22 mouse cellular contexts compared by ENCODE assay signal in the genomic region with DNA sequence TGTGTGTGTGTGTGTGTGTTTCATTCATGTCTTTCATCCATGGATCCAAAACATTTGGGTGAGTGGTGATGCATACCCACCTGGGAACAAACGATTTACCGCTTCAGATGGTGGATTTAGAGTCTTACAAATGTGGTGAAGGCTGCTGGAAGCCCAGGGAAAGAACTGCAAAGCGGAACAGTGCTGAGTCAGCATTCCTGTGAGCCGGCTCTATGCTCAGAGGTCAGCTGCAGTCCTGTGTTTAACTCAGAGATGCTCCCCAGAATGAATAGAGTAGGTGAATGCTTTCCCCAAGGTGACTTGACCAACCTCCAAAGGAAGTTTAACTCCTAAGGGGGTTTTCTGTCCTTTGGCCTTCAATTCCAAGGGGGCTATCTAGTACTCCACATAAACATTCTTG. TPM values are rescaled to one million over a fixed set of nuclear protein-coding genes. Genes with fewer than 3 reads are reported as not detected.
A peak's percentile ranks its signal among the peaks of the same experiment; 100 is the strongest.
DNase-seq lines count a peak whose midpoint lies in the region; ATAC-seq and TF ChIP-seq lines count a peak whose summit lies in the region.
"Had no signal": no experiment of that assay in that cellular context is flagged by ENCODE, and none has a peak within 500 bp of the region (broad histone marks: within the 10 kb centered on the region; RNA-seq: fewer than 3 reads in every experiment).

No protein-coding gene starts in this region.

- peaks cover 5% of the 10 kb centered on the region for H3K9me3 ChIP-seq in CH12.LX (replicated peaks; ENCODE audit: low read length)
- H3K9me3 ChIP-seq in ES-E14 (ENCODE audit: control insufficient read depth, insufficient read depth, low read depth, low read length), result no peaks in the 10 kb centered on the region
- H3K9me3 ChIP-seq in hindbrain, embryonic 10.5 days, result no peaks in the 10 kb centered on the region
- H3K9me3 ChIP-seq: embryonic facial prominence, embryonic 12.5 days; forebrain, embryonic 13.5 days; forebrain, embryonic 15.5 days had no signal

- intact Hi-C loops in heart, postnatal 36 days (cut with DNase I), result no loop called here

- TF ChIP-seq RAD21 in CH12.LX (IDR thresholded peaks at IDR 0.05; ENCODE audit: low read depth, low read length), result no peak

- 77% methylated on average over 4 of the region's 4 CpGs for WGBS in hindbrain, embryonic 10.5 days

- dilution Hi-C loops in CH12.LX (cut with MboI; ENCODE audit: extremely low pct_ligation_motif_present, extremely low pct_unique_long_range_greater_than_20kb, low sequenced_read_pairs), result no loop called here

- no peaks in the 10 kb centered on the region for H3K79me2 ChIP-seq in CH12.LX (replicated peaks; ENCODE audit: control insufficient read depth, extremely low read depth, insufficient read depth, poor library complexity, severe bottlenecking)

- ATAC-seq in Patski, result no peak
- ATAC-seq: CD4-positive, CD25-positive, alpha-beta regulatory T cell, adult 4 months; forebrain, embryonic 13.5 days; forebrain, embryonic 15.5 days; forebrain, postnatal 0 days had no signal

- DNase-seq in CH12.LX (ENCODE audit: extremely low read depth), result no peak
- no peak for DNase-seq in ES-E14 (ENCODE audit: low read depth, low spot score)
- peak; percentile 17 for DNase-seq in Patski (ENCODE audit: low read depth, low spot score)
- DNase-seq in ZHBTc4 (ENCODE audit: low read depth, low spot score), result peak; percentile 36
- DNase-seq in hindbrain, embryonic 10.5 days (ENCODE audit: low spot score), result no peak
- DNase-seq in heart, postnatal 36 days, result no peak
- no peak for DNase-seq in embryo, embryonic 9.5 days (ENCODE audit: extremely low spot score)
- no peak for DNase-seq in heart, adult 11 months
- DNase-seq: adrenal gland, adult 8-10 months; adrenal gland, postnatal 14 days; adrenal gland, postnatal 36 days; B cell, adult 2 months; cerebellum, adult 11-12 months; cerebellum, adult 2 months; cerebellum, adult 9-10 months; cerebellum, postnatal 10 days; cerebellum, postnatal 25 days; forebrain, postnatal 0 days had no signal

- no peak for TF ChIP-seq POLR2A in CH12.LX (IDR thresholded peaks at IDR 0.05; ENCODE audit: low read depth, low read length)

- no peaks in the 10 kb centered on the region for H3K36me3 ChIP-seq in CH12.LX (replicated peaks in 1 of 2; ENCODE audit: control insufficient read depth in 1 of 2, insufficient read depth in 1 of 2, low read length in 1 of 2)
- no peaks in the 10 kb centered on the region for H3K36me3 ChIP-seq in ES-E14 (ENCODE audit: control insufficient read depth, insufficient read depth, low read length, poor library complexity, severe bottlenecking)
- H3K36me3 ChIP-seq in hindbrain, embryonic 10.5 days, result no peaks in the 10 kb centered on the region
- H3K36me3 ChIP-seq: embryonic facial prominence, embryonic 12.5 days; forebrain, embryonic 15.5 days had no signal

- no peak for TF ChIP-seq CTCF in CH12.LX (conservative IDR thresholded peaks at IDR 0.05 in 1 of 2, IDR thresholded peaks at IDR 0.05 in 1 of 2; ENCODE audit: low read depth in 2 of 2, low read length in 2 of 2)
- no peak for TF ChIP-seq CTCF in Patski (IDR thresholded peaks at IDR 0.05)

- POLR2A ChIA-PET in Patski (lab: Charles Lee), result no interaction called here

- H3K27me3 ChIP-seq in CH12.LX (replicated peaks) (no peaks in the 10 kb centered on the region), Patski (no peaks in the 10 kb centered on the region)
- H3K27me3 ChIP-seq in hindbrain, embryonic 10.5 days (ENCODE audit: insufficient read depth, poor library complexity, severe bottlenecking), result no peaks in the 10 kb centered on the region
- H3K27me3 ChIP-seq: embryonic facial prominence, embryonic 12.5 days; forebrain, embryonic 13.5 days; forebrain, embryonic 15.5 days had no signal

- H3K27ac ChIP-seq in CH12.LX (ENCODE audit: insufficient read depth, low read depth) (no peak overlapping the region), ES-E14 (ENCODE audit: insufficient read depth, low read depth, low read length, poor library complexity, severe bottlenecking) (no peak overlapping the region)
- H3K27ac ChIP-seq in hindbrain, embryonic 10.5 days, result no peak overlapping the region
- H3K27ac ChIP-seq: embryonic facial prominence, embryonic 12.5 days; forebrain, embryonic 13.5 days; forebrain, embryonic 15.5 days had no signal

- CTCF ChIA-PET in Patski (lab: Charles Lee), result no interaction called here

- no peak for TF ChIP-seq EP300 in CH12.LX (IDR thresholded peaks at IDR 0.05; ENCODE audit: low read length)

- H3K4me1 ChIP-seq in CH12.LX (ENCODE audit: control insufficient read depth in 1 of 2, insufficient read depth in 2 of 2) (peaks cover 0 to 2% of the 10 kb centered on the region in 2 experiments; a peak in 1 of 4 replicates), ES-E14 (ENCODE audit: control insufficient read depth in 2 of 2, insufficient read depth in 2 of 2, low read length in 2 of 2, poor library complexity in 1 of 2) (0 out of 4 replicates have a peak, but pooled peaks cover 0 to 2% of the 10 kb centered on the region in 2 experiments)
- peaks cover 10% of the 10 kb centered on the region for H3K4me1 ChIP-seq in hindbrain, embryonic 10.5 days (replicated peaks)
- H3K4me1 ChIP-seq: embryonic facial prominence, embryonic 12.5 days had no signal

- no peak overlapping the region for H3K4me2 ChIP-seq in CH12.LX (ENCODE audit: insufficient read depth, low read depth, poor library complexity, severe bottlenecking)
- H3K4me2 ChIP-seq: embryonic facial prominence, embryonic 12.5 days; forebrain, embryonic 13.5 days; forebrain, embryonic 15.5 days had no signal

- in situ Hi-C loops in CH12.LX (cut with MboI; ENCODE audit: low pct_ligation_motif_present, low pct_unique_long_range_greater_than_20kb, low sequenced_read_pairs) (no loop called here), ES-E14 (cut with MboI; ENCODE audit: low sequenced_read_pairs in 2 of 2, unreplicated experiment in 2 of 2) (no loop called here), Patski (cut with MboI; ENCODE audit: low pct_unique_long_range_greater_than_20kb) (no loop called here)

- no peak overlapping the region for H3K4me3 ChIP-seq in CH12.LX (replicated peaks in 1 of 3; ENCODE audit: low read depth in 2 of 3, low read length in 2 of 3, poor library complexity in 1 of 3)
- no peak overlapping the region for H3K4me3 ChIP-seq in ES-E14 (ENCODE audit: insufficient read depth in 1 of 2, low read depth in 1 of 2, low read length in 2 of 2, poor library complexity in 1 of 2, severe bottlenecking in 1 of 2)
- no peak overlapping the region for H3K4me3 ChIP-seq in hindbrain, embryonic 10.5 days
- H3K4me3 ChIP-seq: embryonic facial prominence, embryonic 12.5 days; forebrain, embryonic 13.5 days; forebrain, embryonic 15.5 days had no signal

- no peak overlapping the region for H3K9ac ChIP-seq in CH12.LX (ENCODE audit: insufficient read depth, low read depth)
- no peak overlapping the region for H3K9ac ChIP-seq in ES-E14 (ENCODE audit: insufficient read depth, low read depth, low read length, poor library complexity, severe bottlenecking)
- H3K9ac ChIP-seq: embryonic facial prominence, embryonic 12.5 days; forebrain, embryonic 13.5 days; forebrain, embryonic 15.5 days; forebrain, postnatal 0 days had no signal

TF ChIP-seq in CH12.LX, 34 proteins besides CTCF, POLR2A, EP300 and RAD21:
- TF ChIP-seq KAT2A (IDR thresholded peaks at IDR 0.05; ENCODE audit: insufficient replicate concordance, low read length), result no peak
- peak; percentile 89 for TF ChIP-seq MAFK (IDR thresholded peaks at IDR 0.05; ENCODE audit: insufficient replicate concordance, low read length)
- no peak for TF ChIP-seq USF1 (IDR thresholded peaks at IDR 0.05; ENCODE audit: low read depth, low read length)
- TF ChIP-seq USF2 (conservative IDR thresholded peaks at IDR 0.05; ENCODE audit: low read depth, low read length), result no peak

TF ChIP-seq in ES-E14, 5 proteins besides CTCF, POLR2A, EP300 and RAD21:
- TF ChIP-seq ZC3H11A (IDR thresholded peaks at IDR 0.05; ENCODE audit: borderline replicate concordance, low read depth, low read length), result no peak
- no peak for TF ChIP-seq CHD2 (IDR thresholded peaks at IDR 0.05; ENCODE audit: low read depth, low read length)
- TF ChIP-seq MAFK (IDR thresholded peaks at IDR 0.05; ENCODE audit: insufficient read depth, low read depth, low read length), result peak; percentile 99
- TF ChIP-seq ZNF384 (IDR thresholded peaks at IDR 0.05; ENCODE audit: low read depth, low read length), result no peak

RNA-seq across cellular contexts. Expression of a gene that starts 18.1 kb away (rescaled TPM):
- total RNA-seq in CH12.LX (2012; rRNA removed) (59.6 and 74.1 TPM in 2 replicates), CH12.LX (2014; rRNA removed) (68.5 and 74.6 TPM in 2 replicates), ES-E14 (2012; rRNA removed) (14.5 and 16.8 TPM in 2 replicates)
- polyA plus RNA-seq in CH12.LX (2012; ENCODE audit: insufficient read length, low read depth) (191 and 193 TPM in 2 replicates), Patski (2021) (74.2 TPM)
- 38.3 and 44.5 TPM in 2 replicates for polyA plus RNA-seq in hindbrain, embryonic 10.5 days (2016; fragmentation: Nextera tagmentation; extraction: Ambion mirVana)
- 100 to 1,000 TPM; 139 to 141 TPM for total RNA-seq in heart, postnatal 36 days (2021)

RNA-seq across cellular contexts. Expression of a gene that starts 33.3 kb away (rescaled TPM):
- total RNA-seq in CH12.LX (2012; rRNA removed) (24.4 and 30.0 TPM in 2 replicates), CH12.LX (2014; rRNA removed) (23.5 and 27.8 TPM in 2 replicates), ES-E14 (2012; rRNA removed) (3.9 and 5.8 TPM in 2 replicates)
- polyA plus RNA-seq in CH12.LX (2012; ENCODE audit: insufficient read length, low read depth) (34.5 and 34.6 TPM in 2 replicates), Patski (2021) (58.4 TPM)
- polyA plus RNA-seq in hindbrain, embryonic 10.5 days (2016; fragmentation: Nextera tagmentation; extraction: Ambion mirVana), result 21.9 and 25.9 TPM in 2 replicates
- 10 to 100 TPM; 10.3 to 25.7 TPM for total RNA-seq in heart, postnatal 36 days (2021)

Comparison
In these comparisons a context has a peak if more than half of its experiments do, and no peak if none do; other contexts are left out.
1. DNase-seq: peak in Patski (single experiment) and ZHBTc4 (single experiment); none in CH12.LX (single experiment), ES-E14 (single experiment), hindbrain, embryonic 10.5 days (single experiment), heart, postnatal 36 days (0 of 2), embryo, embryonic 9.5 days (single experiment) and heart, adult 11 months (single experiment).